Mouse (Mus musculus) left cerebral cortex, adult 9 months (tissue): ENCODE results near the gene Psen1.

Experiments used
- DNase-seq, 2 experiments: peaks; one replicate each; pipeline ENCODE4 v3.0.0; 2022; ENCODE audit warnings: low spot score in 2 of 2

Gene Psen1

DNA sequence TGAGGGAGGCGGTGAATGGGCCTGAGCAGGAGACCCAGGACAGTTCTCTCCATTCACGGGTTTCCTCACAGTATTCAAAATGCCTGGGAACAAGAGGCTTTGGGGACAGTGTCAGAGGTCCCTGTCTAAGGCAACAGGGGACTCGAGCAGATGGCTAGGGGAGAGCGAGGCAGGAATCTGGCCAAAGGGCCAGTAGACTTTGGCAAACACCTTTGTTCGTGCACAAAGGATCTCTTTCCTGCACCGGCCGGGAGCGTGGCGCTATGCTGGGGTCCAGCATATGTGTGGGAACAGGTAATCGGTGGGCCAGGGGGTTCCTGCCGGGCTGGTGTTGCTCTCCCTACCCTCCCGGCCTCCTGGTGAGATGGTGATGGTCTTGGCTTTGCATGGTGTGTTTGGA, 87.7 kb downstream of the Psen1 start:
- DNase-seq: no peak

GRCm38 (mm10) chr12:83776766-83777165, 88.8 kb downstream of the Psen1 start:
- no peak for DNase-seq

- no peak for DNase-seq
Measured at GRCm38 (mm10) chr12:83780181-83780580, 92.2 kb downstream of the Psen1 start.

DNA sequence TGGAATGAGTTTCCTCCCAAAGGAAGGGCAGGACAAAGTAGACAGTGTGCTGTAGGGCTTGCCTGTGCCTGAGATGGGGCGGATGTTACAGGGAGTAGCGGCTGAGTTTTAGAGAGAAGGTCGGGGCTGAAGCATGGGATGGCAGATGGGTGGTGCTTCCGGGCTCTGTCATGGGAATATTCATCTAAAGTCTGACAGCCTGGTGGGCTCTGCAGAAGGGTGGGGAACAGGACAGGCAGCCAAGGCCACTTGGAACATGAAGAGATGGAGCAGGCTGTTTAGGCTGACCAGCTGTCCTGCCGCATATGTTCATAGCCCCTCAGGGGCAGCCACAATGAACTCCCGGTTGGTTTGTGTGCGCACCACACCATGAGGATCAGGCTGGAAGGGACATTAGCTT, 93.3 kb downstream of the Psen1 start:
- no peak for DNase-seq

DNA sequence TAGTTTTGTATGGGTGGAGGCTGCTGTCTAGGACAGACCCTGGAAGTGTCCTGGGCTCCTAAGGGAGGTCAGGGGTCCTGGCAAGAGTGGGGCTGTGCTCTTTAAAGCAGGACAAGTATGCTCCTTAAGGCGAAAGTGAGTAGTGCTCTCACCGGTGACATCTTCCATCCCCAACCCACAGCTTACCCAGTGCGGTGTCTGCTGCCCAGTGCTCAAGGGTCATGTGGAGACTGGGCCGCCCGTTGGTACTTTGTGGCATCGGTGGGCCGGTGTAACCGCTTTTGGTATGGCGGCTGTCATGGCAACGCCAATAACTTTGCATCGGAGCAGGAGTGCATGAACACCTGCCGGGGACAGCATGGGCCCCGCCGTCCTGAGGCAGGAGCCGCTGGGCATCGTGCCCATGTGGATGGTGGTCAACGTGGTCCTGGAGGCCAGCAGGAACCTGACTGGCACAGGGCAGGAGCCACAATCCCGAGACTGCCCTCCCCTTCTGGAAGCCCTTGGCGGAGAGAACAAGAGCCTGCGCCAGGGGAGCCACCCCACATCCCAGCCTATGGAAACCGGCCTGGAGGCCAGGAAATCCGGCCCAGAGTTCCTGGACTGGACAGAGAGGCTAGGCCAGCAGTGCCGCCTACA, 93.8 kb downstream of the Psen1 start:
- DNase-seq: no peak

DNA sequence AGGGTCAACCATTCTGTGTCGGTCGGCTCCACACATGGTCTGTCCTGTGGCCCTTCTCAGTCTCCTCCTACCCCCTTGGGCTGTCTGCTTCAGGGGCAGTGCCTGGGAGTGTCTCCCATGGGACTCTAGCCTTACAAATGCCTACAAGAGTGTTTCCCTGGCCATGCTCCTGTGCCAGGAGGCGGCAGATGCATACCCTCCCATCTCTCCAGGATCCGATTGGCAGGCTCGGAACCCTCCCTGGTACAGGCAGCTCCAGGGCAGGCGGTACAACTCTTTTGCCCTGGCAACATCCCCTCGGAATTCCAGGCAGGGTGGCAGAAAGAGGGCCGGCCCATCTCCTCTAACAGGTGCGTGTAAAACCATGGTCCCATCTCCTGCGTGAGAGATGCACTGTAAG, 94.7 kb downstream of the Psen1 start:
- DNase-seq: no peak
